Mouse (Mus musculus) fibroblast of lung, adult 2 months (primary cell): Measurements from ENCODE around the gene Edc3.

Experiments used
- DNase-seq: peaks from one replicate; pipeline ENCODE4 v3.0.0-alpha.2; 2011; ENCODE audit warnings: low read depth

The Edc3 gene

GRCm38 (mm10) chr9:57708068-57708719 is at the start of gene Edc3:
TSS of gene Edc3 (plus strand) at chr9:57708540.
- DNase-seq = peak; percentile 59

DNA sequence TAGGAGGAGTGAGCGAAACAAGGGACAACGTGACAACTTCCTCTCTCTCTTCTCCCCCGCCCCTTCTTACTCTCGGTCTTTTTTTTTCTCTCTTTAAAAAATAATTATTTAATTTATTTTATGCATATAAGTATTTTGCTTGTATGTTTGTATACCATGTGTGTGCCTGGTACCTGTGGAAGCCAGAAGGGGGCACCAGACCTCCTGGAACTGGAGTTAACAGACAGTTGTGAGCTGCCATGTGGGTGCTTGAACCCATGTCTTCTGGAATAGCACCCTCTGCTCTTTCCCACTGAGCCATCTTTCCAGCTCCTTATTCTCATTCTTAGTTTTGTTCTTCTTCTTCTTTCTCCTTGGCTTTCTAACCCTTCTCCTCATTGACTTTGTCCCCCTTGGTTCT is 49.4 kb upstream of the Edc3 start:
- DNase-seq = no peak

- peak; percentile 71 for DNase-seq
These were observed 48.6 kb upstream of the Edc3 start for GRCm38 (mm10) chr9:57659774-57660173.

GRCm38 (mm10) chr9:57660501-57660900 is 47.8 kb upstream of the Edc3 start:
- no peak for DNase-seq

- no peak for DNase-seq
These were observed 46.8 kb upstream of the Edc3 start for GRCm38 (mm10) chr9:57661552-57661951.

GRCm38 (mm10) chr9:57664616-57665015 is 43.7 kb upstream of the Edc3 start:
- DNase-seq = no peak

- DNase-seq = no peak
These were observed 41.8 kb upstream of the Edc3 start for GRCm38 (mm10) chr9:57666536-57666935.

DNA sequence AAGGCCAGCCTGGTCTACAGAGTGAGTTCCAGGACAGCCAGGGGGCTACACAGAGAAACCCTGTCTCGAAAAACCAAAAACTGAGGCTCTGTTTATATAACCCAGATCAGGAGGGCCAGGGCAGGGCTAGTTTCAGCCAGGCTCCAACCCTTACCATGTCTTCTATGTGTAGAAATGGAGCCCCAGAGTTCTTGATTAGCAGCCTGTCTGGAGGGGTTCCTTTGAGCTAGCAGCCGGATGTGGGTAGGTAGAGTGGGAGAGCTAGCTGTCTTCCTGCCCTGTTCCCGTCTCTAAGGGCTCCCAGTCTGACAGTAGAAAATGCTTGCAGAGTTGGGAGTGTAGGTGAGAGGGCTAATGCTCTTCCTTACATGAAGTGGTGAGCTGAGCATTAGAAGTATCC is 41.2 kb upstream of the Edc3 start:
- no peak for DNase-seq

GRCm38 (mm10) chr9:57667817-57668216 is 40.5 kb upstream of the Edc3 start:
- DNase-seq = no peak

GRCm38 (mm10) chr9:57668277-57668676 is 40.1 kb upstream of the Edc3 start:
- DNase-seq = no peak

DNA sequence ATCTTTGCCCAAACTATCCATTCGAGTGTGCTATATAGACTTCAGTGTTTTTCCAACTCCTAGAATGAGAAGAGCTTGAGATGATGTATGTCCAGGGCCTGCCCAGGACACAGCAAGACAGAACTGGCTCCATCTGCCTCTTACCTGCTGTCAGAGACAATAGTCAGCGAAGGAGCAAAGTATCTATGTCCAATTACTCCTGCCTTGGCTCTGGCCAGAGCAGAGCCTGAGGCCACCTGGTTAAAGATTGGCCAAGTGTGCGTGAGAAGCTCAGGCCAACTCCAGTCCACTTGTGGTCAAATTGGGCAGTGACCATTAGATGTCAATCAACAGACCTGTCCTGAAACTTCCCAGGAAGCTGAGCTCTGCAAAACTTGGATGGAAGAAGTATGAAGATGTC is 38.8 kb upstream of the Edc3 start:
- DNase-seq = no peak

GRCm38 (mm10) chr9:57671037-57671436 is 37.3 kb upstream of the Edc3 start:
- DNase-seq = no peak

DNA sequence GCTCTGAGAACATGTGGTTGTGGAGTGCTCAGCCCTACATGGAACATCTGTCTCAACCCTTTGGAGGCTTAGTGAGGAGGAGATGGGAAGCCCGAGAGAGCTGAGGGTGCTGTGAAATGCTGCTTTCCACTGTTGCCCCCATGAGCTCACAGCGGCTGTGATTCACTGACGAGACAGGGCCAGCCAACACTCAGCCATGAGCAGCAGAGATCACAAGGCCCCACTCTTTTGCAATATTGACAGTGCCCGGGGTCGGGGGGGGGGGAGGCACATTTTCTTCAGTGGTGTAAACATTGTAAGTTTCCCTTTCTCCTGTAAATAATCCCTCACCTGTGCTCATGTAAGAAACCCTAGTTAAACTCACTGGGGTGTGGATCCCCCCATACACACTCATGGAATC is 36.8 kb upstream of the Edc3 start:
- no peak for DNase-seq

DNA sequence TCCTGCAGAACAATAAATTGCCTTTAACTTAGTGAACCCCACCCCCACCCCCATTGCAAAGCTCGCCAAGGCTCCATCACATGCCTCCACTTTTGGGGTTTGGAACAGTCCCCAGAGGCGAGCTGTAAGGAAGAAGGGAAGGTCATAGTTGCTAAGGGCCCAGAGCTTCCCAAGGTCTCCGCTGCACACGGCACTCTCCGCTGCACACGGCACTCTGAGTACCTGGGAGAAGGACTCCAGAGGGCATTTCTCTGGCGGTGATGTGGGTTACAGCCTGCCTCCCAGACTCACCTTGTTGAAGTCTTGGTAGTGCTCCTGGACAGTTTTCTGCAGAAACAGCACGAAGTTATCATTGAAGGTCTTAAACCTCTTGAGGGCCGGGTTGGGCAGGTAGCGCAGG is 26.9 kb upstream of the Edc3 start:
- DNase-seq = no peak

GRCm38 (mm10) chr9:57683520-57683919 is 24.8 kb upstream of the Edc3 start, which contains the start of gene Cyp1a2:
TSS of gene Cyp1a2 (minus strand) at chr9:57683703.
- no peak for DNase-seq

DNA sequence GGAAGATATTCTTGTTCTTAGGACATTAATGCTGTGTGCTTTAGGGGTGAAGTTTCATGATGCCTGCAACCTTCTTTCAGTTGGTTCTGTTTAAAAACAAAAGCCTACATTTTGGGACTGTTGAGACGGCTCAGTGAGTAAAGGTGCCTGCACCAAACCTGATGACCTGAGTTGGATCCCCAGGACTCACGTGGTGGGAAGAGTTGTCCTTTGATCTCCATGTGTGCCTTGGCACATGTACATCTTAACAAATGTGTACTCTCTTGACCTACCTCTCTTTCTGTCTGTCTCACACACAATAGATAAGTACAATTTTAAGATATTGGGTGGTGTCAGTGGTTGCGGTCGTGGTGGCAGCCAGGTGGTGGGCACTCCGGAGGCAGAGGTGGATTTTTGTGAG is 22.3 kb upstream of the Edc3 start:
- DNase-seq = no peak

DNA sequence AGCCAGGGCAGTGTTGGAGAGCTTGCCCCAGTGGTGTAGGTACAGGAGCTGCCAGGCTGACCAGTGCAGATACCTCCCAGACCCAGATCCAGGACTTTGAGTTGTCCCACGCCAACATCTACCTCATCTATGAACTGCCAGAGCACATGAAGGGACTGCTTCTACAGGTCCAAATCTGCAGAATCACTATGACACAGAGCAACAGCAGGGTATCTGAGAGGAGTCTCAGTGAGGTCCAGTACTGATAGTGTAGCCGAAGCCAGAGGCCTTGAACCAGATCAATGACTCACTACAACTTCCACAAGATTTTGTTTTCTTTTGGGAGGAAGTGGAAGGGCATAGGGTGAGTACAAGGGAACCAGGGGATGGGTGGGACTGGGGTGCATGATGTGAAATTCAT is 20.6 kb upstream of the Edc3 start, which contains the start of gene Cyp1a1:
Gene Cyp1a1, plus strand, starts transcription at position 178 of the 400 bp plus-strand sequence.
- DNase-seq = no peak

DNA sequence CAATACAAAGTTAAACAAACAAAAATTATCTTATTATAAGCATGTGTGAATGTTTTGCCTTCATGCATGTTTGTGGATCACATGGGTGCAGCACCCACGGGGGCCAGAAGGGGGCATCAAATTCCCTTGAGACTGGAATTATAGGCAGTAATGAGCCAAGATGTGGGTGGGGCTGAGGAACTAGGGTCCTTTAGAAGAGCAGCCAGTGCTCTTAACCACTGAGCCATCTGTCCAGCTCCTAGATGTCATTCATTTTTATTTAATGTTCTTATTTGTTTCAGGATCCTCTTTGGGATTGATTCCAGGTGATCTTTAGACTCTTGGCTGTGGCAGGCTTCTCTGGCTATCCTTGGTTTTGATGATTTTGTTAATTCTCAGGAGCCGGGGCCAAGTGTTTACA is 20.2 kb upstream of the Edc3 start:
- DNase-seq = no peak

DNA sequence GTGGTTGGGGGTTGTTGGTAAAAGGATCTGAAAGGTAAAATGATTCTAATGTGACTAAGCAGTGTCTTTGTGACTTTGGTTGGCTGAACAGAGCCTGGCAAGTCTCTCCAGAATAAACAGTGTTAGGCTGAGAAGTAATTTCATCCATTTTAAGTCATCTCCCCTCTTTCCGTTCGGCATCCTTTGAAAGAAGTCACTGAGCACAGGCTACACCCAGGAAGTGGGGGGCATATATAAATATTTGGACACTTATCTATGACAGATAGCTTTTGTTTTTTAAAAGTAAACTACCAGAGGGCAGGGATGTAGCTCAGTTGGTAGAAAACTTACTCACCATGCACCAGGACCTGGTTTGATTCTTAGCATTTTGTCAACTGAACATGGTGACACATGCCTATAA is 19.7 kb upstream of the Edc3 start:
- DNase-seq = no peak

DNA sequence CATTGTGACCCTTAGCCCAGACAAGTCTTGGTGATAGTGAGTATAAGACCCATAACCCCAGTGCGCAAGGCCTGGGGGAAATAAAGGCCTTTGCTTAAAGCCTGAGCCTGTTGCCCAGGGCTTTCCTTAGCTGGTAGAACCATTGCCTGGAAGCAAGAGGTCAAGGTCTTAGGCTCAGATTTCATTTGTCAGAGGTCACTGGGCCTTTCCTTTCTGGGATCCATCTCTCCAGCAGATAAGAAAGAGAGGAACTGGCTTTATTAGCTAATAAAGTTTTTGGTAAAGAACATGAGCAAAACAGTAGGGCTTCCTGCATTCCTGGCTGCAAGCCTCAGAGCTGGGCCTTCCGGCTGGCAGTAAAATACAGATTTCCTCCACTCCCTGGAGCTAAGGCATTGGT is 14.2 kb upstream of the Edc3 start:
- no peak for DNase-seq

GRCm38 (mm10) chr9:57696380-57697285 is 11.7 kb upstream of the Edc3 start:
- DNase-seq = no peak

DNA sequence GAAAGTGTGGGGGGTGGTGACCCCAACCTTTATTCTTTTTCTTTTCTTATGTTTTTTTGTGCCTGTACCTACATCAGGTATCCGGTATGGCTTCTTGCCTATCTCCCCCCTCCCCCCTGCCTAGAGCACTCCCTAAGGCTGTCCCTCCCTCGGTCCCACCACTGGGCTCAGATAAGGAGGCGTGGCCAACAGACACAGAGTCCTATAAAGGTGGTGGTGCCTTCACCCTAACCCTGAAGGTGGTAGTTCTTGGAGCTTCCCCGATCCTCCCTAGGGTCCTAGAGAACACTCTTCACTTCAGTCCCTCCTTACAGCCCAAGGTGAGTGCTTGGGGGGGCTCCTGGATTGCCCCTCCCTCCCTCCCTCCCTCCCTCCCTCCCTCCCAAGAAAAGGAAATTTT is 11.0 kb upstream of the Edc3 start:
- DNase-seq = no peak

DNA sequence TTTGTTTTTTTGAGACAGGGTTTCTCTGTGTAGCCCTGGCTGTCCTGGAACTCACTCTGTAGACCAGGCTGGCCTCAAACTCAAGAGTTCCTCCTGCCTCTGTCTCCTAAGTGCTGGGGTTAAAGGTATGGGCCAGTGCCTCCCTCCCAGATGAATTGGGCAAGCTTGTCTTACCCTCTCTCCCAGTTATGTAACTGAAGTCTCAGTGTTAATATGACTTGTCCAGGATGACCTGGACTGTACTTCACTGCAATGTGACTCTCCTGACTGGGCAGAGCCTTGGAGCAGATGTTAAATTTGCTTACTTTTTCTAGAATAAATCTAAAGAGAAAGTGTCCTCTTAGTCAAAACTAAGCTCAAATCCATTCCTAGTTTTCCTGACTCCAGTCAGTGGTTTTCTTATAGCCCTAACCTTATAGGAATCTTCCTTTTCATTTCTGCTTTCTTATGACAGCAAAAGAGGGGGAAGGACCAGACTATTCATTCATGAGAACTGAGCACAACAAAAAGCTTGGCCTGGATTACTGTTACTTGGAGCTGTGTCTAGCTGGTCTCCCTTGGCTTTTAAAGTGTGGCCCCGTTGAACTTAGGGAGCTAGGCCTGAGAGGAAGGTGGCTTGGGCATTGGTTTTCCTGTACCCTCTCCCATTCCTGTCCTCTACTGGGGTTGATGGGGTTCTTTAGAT is 9.7 kb upstream of the Edc3 start:
- no peak for DNase-seq
